Mouse (Mus musculus): ENCODE results near the gene Gltpd2. TPM values are rescaled to one million over a fixed set of nuclear protein-coding genes. Genes with fewer than 3 reads are reported as not detected.

Gene Gltpd2
- polyA plus RNA-seq, 1 experiment from 2014 or later: 0.32 TPM

DNA sequence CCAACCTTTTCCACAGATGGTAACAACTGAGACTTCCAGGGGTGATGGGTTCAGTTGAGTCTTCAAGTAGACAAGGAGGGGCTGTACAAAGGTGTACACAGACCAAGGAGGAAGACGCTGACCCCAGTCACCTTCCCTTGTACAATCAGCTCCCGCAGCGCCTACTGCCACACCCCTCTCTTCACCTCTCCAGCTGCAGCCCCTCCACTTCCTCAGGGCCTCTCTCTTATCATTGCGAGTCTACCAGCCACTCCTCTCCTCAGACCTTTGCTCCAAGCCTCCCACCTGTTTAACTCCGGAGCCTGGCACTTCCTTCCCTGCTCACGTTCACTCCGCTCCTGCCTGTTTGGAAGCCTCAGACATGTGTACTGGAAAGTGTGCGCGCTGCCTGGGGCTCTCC is 14.0 kb upstream of the Gltpd2 start, which contains the start of gene Tm4sf5:
Gene Tm4sf5, plus strand, starts transcription at position 275 of the 400 bp plus-strand sequence.
- Histone ChIP-seq H3K9me3 (ENCODE audit: control insufficient read depth, low read length) (no peaks in the 10 kb centered on the region), H3K9ac (ENCODE audit: low read length) (0 out of 2 replicates have a peak within 1 kb of the TSS, but pooled peaks have one; percentile 1), H3K4me3 (ENCODE audit: low read depth, low read length) (0 out of 2 replicates have a peak within 1 kb of the TSS, but pooled peaks have one; percentile 8), H3K27me3 (ENCODE audit: control insufficient read depth, insufficient read depth, low read length) (no peaks in the 10 kb centered on the region), H3K4me2 (replicated peaks; ENCODE audit: low read depth) (peak within 1 kb of the TSS; percentile 39), H3K4me1 (replicated peaks; ENCODE audit: control insufficient read depth, insufficient read depth) (no peaks in the 10 kb centered on the region), H3K36me3 (ENCODE audit: control insufficient read depth, insufficient read depth, low read length) (no peaks in the 10 kb centered on the region), H3K27ac (replicated peaks) (peak within 1 kb of the TSS; percentile 71)
- 37% methylated on average over 9 of the region's 9 CpGs for WGBS
- TF ChIP-seq EP300 (optimal IDR thresholded peaks at IDR 0.05) (no peak), CTCF (IDR thresholded peaks at IDR 0.05; ENCODE audit: low read depth) (no peak)
- ATAC-seq (ENCODE audit: low FRiP score, low TSS enrichment) (peak; percentile 88), DNase-seq (ENCODE audit: low spot score) (peak; percentile 81)

- Histone ChIP-seq H3K9me3 (ENCODE audit: control insufficient read depth, low read length) (no peaks in the 10 kb centered on the region), H3K9ac (ENCODE audit: low read length) (no peak overlapping the region), H3K36me3 (ENCODE audit: control insufficient read depth, insufficient read depth, low read length) (no peaks in the 10 kb centered on the region), H3K27me3 (ENCODE audit: control insufficient read depth, insufficient read depth, low read length) (no peaks in the 10 kb centered on the region), H3K4me3 (ENCODE audit: low read depth, low read length) (no peak overlapping the region), H3K4me1 (replicated peaks; ENCODE audit: control insufficient read depth, insufficient read depth) (no peaks in the 10 kb centered on the region), H3K4me2 (replicated peaks; ENCODE audit: low read depth) (peak overlapping the region; percentile 15; the same call in 1 of the 2 replicates), H3K27ac (replicated peaks) (no peak overlapping the region)
- peak; percentile 83 for DNase-seq (ENCODE audit: low spot score)
- TF ChIP-seq CTCF (IDR thresholded peaks at IDR 0.05; ENCODE audit: low read depth) (peak; percentile 84), EP300 (optimal IDR thresholded peaks at IDR 0.05) (no peak)
- peak; percentile 31; the same call in 1 of the 2 replicates for ATAC-seq (ENCODE audit: low FRiP score, low TSS enrichment)
- 20% methylated on average over 4 of the region's 4 CpGs for WGBS
These were observed 12.6 kb upstream of the Gltpd2 start for GRCm38 (mm10) chr11:70506385-70506784.

- Histone ChIP-seq H3K4me3 (ENCODE audit: low read depth, low read length) (no peak overlapping the region), H3K9ac (ENCODE audit: low read length) (no peak overlapping the region), H3K9me3 (ENCODE audit: control insufficient read depth, low read length) (no peaks in the 10 kb centered on the region), H3K27ac (replicated peaks) (no peak overlapping the region), H3K4me1 (replicated peaks; ENCODE audit: control insufficient read depth, insufficient read depth) (no peaks in the 10 kb centered on the region), H3K36me3 (ENCODE audit: control insufficient read depth, insufficient read depth, low read length) (no peaks in the 10 kb centered on the region), H3K27me3 (ENCODE audit: control insufficient read depth, insufficient read depth, low read length) (no peaks in the 10 kb centered on the region), H3K4me2 (replicated peaks; ENCODE audit: low read depth) (no peak overlapping the region)
- ATAC-seq (ENCODE audit: low FRiP score, low TSS enrichment): no peak
- DNase-seq (ENCODE audit: low spot score): no peak
- 72% methylated on average over 7 of the region's 7 CpGs for WGBS
- TF ChIP-seq CTCF (IDR thresholded peaks at IDR 0.05; ENCODE audit: low read depth): no peak
- no peak for TF ChIP-seq EP300 (optimal IDR thresholded peaks at IDR 0.05)
These were observed 12.0 kb upstream of the Gltpd2 start for GRCm38 (mm10) chr11:70506962-70507515.

- Histone ChIP-seq H3K27me3 (ENCODE audit: control insufficient read depth, insufficient read depth, low read length) (no peaks in the 10 kb centered on the region), H3K9ac (ENCODE audit: low read length) (no peak overlapping the region), H3K36me3 (ENCODE audit: control insufficient read depth, insufficient read depth, low read length) (no peaks in the 10 kb centered on the region), H3K4me2 (replicated peaks; ENCODE audit: low read depth) (no peak overlapping the region), H3K4me1 (replicated peaks; ENCODE audit: control insufficient read depth, insufficient read depth) (no peaks in the 10 kb centered on the region), H3K27ac (replicated peaks) (no peak overlapping the region), H3K4me3 (ENCODE audit: low read depth, low read length) (no peak overlapping the region), H3K9me3 (ENCODE audit: control insufficient read depth, low read length) (no peaks in the 10 kb centered on the region)
- WGBS: 12% methylated on average over 19 of the region's 19 CpGs
- peak; percentile 65 for DNase-seq (ENCODE audit: low spot score)
- ATAC-seq (ENCODE audit: low FRiP score, low TSS enrichment): peak; percentile 48; the same call in 1 of the 2 replicates
- TF ChIP-seq EP300 (optimal IDR thresholded peaks at IDR 0.05): no peak
- peak; percentile 81 for TF ChIP-seq CTCF (IDR thresholded peaks at IDR 0.05; ENCODE audit: low read depth)
These were observed 9.0 kb upstream of the Gltpd2 start for GRCm38 (mm10) chr11:70509753-70510564.

GRCm38 (mm10) chr11:70511242-70511641 is 7.8 kb upstream of the Gltpd2 start:
- TF ChIP-seq CTCF (IDR thresholded peaks at IDR 0.05; ENCODE audit: low read depth) (no peak), EP300 (optimal IDR thresholded peaks at IDR 0.05) (no peak)
- no peak for DNase-seq (ENCODE audit: low spot score)
- no peak overlapping the region for H3K9ac ChIP-seq (ENCODE audit: low read length)
- H3K4me2 ChIP-seq (replicated peaks; ENCODE audit: low read depth): no peak overlapping the region
- no peaks in the 10 kb centered on the region for H3K4me1 ChIP-seq (replicated peaks; ENCODE audit: control insufficient read depth, insufficient read depth)
- no peaks in the 10 kb centered on the region for H3K27me3 ChIP-seq (ENCODE audit: control insufficient read depth, insufficient read depth, low read length)
- no peak overlapping the region for H3K4me3 ChIP-seq (ENCODE audit: low read depth, low read length)
- no peaks in the 10 kb centered on the region for H3K36me3 ChIP-seq (ENCODE audit: control insufficient read depth, insufficient read depth, low read length)
- 53% methylated on average over 2 of the region's 2 CpGs for WGBS
- ATAC-seq (ENCODE audit: low FRiP score, low TSS enrichment): no peak
- no peak overlapping the region for H3K27ac ChIP-seq (replicated peaks)
- H3K9me3 ChIP-seq (ENCODE audit: control insufficient read depth, low read length): no peaks in the 10 kb centered on the region

DNA sequence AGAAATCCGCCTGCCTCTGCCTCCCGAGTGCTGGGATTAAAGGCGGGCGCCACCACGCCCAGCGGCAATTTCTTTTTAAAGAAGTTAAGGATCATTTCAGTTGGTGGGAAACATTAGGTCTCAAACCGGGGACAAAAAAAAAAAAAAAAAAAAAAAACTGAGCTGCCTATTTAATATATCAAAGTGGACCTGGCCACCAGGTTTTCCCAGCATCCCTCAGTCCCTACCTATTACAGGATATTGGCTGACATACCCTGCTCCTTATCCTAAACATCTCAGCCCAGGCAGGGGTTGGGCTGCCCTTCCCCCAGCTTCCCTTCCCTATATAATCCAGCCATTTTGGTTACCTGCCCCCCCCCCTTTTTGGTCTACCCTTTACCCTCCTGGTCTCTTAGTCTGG is 7.2 kb upstream of the Gltpd2 start:
- Histone ChIP-seq H3K4me3 (ENCODE audit: low read depth, low read length) (no peak overlapping the region), H3K9me3 (ENCODE audit: control insufficient read depth, low read length) (no peaks in the 10 kb centered on the region), H3K27ac (replicated peaks) (no peak overlapping the region), H3K4me1 (replicated peaks; ENCODE audit: control insufficient read depth, insufficient read depth) (no peaks in the 10 kb centered on the region), H3K27me3 (ENCODE audit: control insufficient read depth, insufficient read depth, low read length) (no peaks in the 10 kb centered on the region), H3K9ac (ENCODE audit: low read length) (no peak overlapping the region), H3K4me2 (replicated peaks; ENCODE audit: low read depth) (no peak overlapping the region), H3K36me3 (ENCODE audit: control insufficient read depth, insufficient read depth, low read length) (no peaks in the 10 kb centered on the region)
- DNase-seq (ENCODE audit: low spot score) (no peak), ATAC-seq (ENCODE audit: low FRiP score, low TSS enrichment) (no peak)
- 92% methylated on average over 7 of the region's 7 CpGs for WGBS
- TF ChIP-seq EP300 (optimal IDR thresholded peaks at IDR 0.05) (no peak), CTCF (IDR thresholded peaks at IDR 0.05; ENCODE audit: low read depth) (no peak)
